In the genomic region with DNA sequence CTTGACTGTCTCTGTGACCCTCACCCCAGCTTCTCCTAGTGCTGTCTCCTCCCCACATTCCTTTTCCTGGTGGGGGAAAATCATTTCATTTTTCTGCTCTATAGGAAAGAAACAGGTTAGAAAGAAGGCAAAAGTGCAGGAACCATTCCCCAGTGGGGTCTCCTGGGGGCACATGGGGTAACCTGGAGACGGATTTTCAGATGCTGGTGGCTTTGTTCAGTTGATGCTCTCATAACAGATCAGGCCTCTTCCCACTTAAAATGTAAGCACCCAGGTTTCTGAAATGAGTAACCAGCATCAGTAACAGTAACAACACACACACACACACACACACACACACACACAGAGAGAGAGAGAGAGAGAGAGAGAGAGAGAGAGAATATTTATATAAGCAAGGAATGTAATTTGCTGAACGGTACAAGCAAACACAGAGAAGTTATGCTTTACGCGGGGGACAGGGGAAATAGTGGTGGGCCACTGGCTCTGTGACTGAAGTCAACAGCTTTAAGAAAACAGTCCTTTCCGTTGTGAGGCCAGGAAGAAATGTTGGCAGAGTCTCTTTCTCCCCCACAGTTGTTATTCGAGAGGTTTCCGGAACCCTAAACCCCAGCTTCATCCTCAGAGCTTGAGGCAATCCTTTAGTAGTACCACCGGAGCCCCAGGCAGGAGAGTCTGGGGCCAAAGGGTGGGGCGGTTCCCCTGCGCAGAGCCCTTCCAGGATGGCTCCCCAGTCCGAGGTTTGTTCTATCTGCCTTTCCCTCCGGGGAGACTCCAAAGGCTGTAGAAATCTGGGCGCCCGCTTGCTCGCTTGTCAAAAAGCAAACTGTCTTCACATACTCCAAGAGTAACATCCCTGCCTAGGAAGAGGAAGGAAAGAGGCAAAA, we compare ENCODE assay signal across 10 mouse cellular contexts. TPM values are rescaled to one million over a fixed set of nuclear protein-coding genes. Genes with fewer than 3 reads are reported as not detected.
DNase-seq lines count a peak whose midpoint lies in the region; ATAC-seq and TF ChIP-seq lines count a peak whose summit lies in the region.
"Had no signal": no experiment of that assay in that cellular context is flagged by ENCODE, and none has a peak within 500 bp of the region (broad histone marks: within the 10 kb centered on the region; RNA-seq: fewer than 3 reads in every experiment).

No protein-coding gene starts in this region.

- WGBS in forebrain, embryonic 13.5 days = 4% methylated on average over 15 of the region's 15 CpGs
- WGBS in liver, embryonic 12.5 days (ENCODE audit: insufficient replicate concordance) = 6% methylated on average over 15 of the region's 15 CpGs

- intact Hi-C loops in left cerebral cortex, adult 2 months (cut with DNase I) = loop anchor here (5.0 kb wide), 1 partner anchor 100 kb away; no protein-coding TSS in a partner anchor
- intact Hi-C loops in left cerebral cortex, postnatal 4 days (cut with DNase I) = no loop called here

- peak overlapping the region; percentile 93 for H3K4me2 ChIP-seq in forebrain, embryonic 13.5 days
- H3K4me2 ChIP-seq in liver, embryonic 12.5 days = peak overlapping the region; percentile 50

- peak overlapping the region; percentile 71 for H3K27ac ChIP-seq in left cerebral cortex, adult 2 months
- peak overlapping the region; percentile 99 for H3K27ac ChIP-seq in forebrain, embryonic 13.5 days
- no peak overlapping the region for H3K27ac ChIP-seq in liver, embryonic 12.5 days
- H3K27ac ChIP-seq: stomach, embryonic 15.5 days had no signal

- peaks cover 44% of the 10 kb centered on the region for H3K27me3 ChIP-seq in forebrain, embryonic 13.5 days
- peaks cover 100% of the 10 kb centered on the region for H3K27me3 ChIP-seq in liver, embryonic 12.5 days (replicated peaks)

- H3K9me3 ChIP-seq in forebrain, embryonic 13.5 days (replicated peaks) = no peaks in the 10 kb centered on the region
- no peaks in the 10 kb centered on the region for H3K9me3 ChIP-seq in liver, embryonic 12.5 days (replicated peaks)
- H3K9me3 ChIP-seq: stomach, embryonic 15.5 days had no signal

- TF ChIP-seq CTCF in left cerebral cortex, adult 2 months (IDR thresholded peaks at IDR 0.05) = no peak

- peak overlapping the region; percentile 55 for H3K4me3 ChIP-seq in left cerebral cortex, adult 2 months
- H3K4me3 ChIP-seq in forebrain, embryonic 13.5 days = peak overlapping the region; percentile 91
- H3K4me3 ChIP-seq in liver, embryonic 12.5 days = 0 out of 2 replicates have a peak overlapping the region, but pooled peaks have one; percentile 28

- H3K36me3 ChIP-seq in forebrain, embryonic 13.5 days (ENCODE audit: poor library complexity, severe bottlenecking) = no peaks in the 10 kb centered on the region
- H3K36me3 ChIP-seq in liver, embryonic 12.5 days = no peaks in the 10 kb centered on the region
- H3K36me3 ChIP-seq: stomach, embryonic 15.5 days had no signal

- H3K4me1 ChIP-seq in forebrain, embryonic 13.5 days = peaks cover 71% of the 10 kb centered on the region
- H3K4me1 ChIP-seq in liver, embryonic 12.5 days = peaks cover 21% of the 10 kb centered on the region

- ATAC-seq in forebrain, embryonic 13.5 days = no peak
- ATAC-seq in liver, embryonic 12.5 days = no peak
- no peak for ATAC-seq in cerebellum, adult (ENCODE audit: insufficient number of reproducible peaks, low FRiP score, low TSS enrichment)

- peak in 1 of 2 experiments; percentile 17 for DNase-seq in left cerebral cortex, adult 2 months (ENCODE audit: extremely low spot score in 1 of 2, low spot score in 2 of 2)
- no peak for DNase-seq in left cerebral cortex, postnatal 4 days
- DNase-seq in retina, postnatal 1 day = peak; percentile 44
- DNase-seq in c-Kit-positive CD71-positive TER-119-positive erythroid progenitor cells, embryonic 14.5 days (ENCODE audit: low spot score) = no peak
- DNase-seq: gastrocnemius, postnatal 14 days; lung, postnatal 10 days had no signal

- H3K9ac ChIP-seq in forebrain, embryonic 13.5 days = peak overlapping the region; percentile 100
- no peak overlapping the region for H3K9ac ChIP-seq in liver, embryonic 12.5 days
- H3K9ac ChIP-seq: stomach, embryonic 15.5 days had no signal

RNA-seq across cellular contexts. Expression of gene Lhx2, which starts 8.0 kb away (rescaled TPM):
- total RNA-seq in left cerebral cortex, adult 2 months (2021) = 10 to 100 TPM; 83.9 to 88.2 TPM
- total RNA-seq in left cerebral cortex, postnatal 4 days (2021) = 100 to 1,000 TPM; 110 to 128 TPM
- polyA plus RNA-seq in forebrain, embryonic 13.5 days (2015; fragmentation: Nextera tagmentation; extraction: Ambion mirVana) = 153 and 167 TPM in 2 replicates
- polyA plus RNA-seq in liver, embryonic 12.5 days (2016; fragmentation: Nextera tagmentation; extraction: Ambion mirVana) = 8.2 and 8.6 TPM in 2 replicates

RNA-seq across cellular contexts. Expression of gene Dennd1a, which starts 59.9 kb away (rescaled TPM):
- total RNA-seq in left cerebral cortex, adult 2 months (2021) = 10 to 100 TPM; 84.5 to 87.4 TPM
- 10 to 100 TPM; 70.7 to 75.7 TPM for total RNA-seq in left cerebral cortex, postnatal 4 days (2021)
- polyA plus RNA-seq in forebrain, embryonic 13.5 days (2015; fragmentation: Nextera tagmentation; extraction: Ambion mirVana) = 17.7 and 19.9 TPM in 2 replicates
- 13.3 and 17.2 TPM in 2 replicates for polyA plus RNA-seq in liver, embryonic 12.5 days (2016; fragmentation: Nextera tagmentation; extraction: Ambion mirVana)

Comparison
In these comparisons a context has a peak if more than half of its experiments do, and no peak if none do; other contexts are left out.
1. H3K4me3 ChIP-seq: peak in every context shown above with its lines; median percentile 91 in forebrain, embryonic 13.5 days; 55 in left cerebral cortex, adult 2 months; 28 in liver, embryonic 12.5 days.